Mouse (Mus musculus) hindbrain, embryonic 13.5 days (tissue): Measurements from ENCODE around the gene Ubxn2a. TPM values are rescaled to one million over a fixed set of nuclear protein-coding genes. Genes with fewer than 3 reads are reported as not detected.

Source experiments
- ATAC-seq: fragments of 200-750 bp; cut with Nextera tagmentation; 2 replicates; pipeline ENCODE4 v1.8.0; 2017; ENCODE audit warnings: moderate TSS enrichment; ENCODE audit not compliant: low FRiP score
- H3K27ac ChIP-seq: fragments of 300-500 bp; sonication (generic); 2 replicates; pipeline ENCODE4 v1.5.1; 2015; ENCODE audit warnings: inconsistent platforms, mild to moderate bottlenecking, moderate library complexity
- H3K27me3 ChIP-seq: fragments of 300-500 bp; sonication (generic); 2 replicates; pipeline ENCODE4 v1.6.1; 2015; ENCODE audit warnings: mild to moderate bottlenecking, inconsistent platforms
- H3K36me3 ChIP-seq: fragments of 300-500 bp; sonication (generic); 2 replicates; pipeline ENCODE4 v1.6.1; 2015; ENCODE audit warnings: mild to moderate bottlenecking, inconsistent platforms
- H3K4me1 ChIP-seq: fragments of 300-500 bp; sonication (generic); replicated peaks from 2 replicates; pipeline ENCODE4 v1.6.1; 2015; ENCODE audit warnings: inconsistent platforms
- H3K4me2 ChIP-seq: fragments of 300-500 bp; sonication (generic); 2 replicates; pipeline ENCODE4 v1.6.1; 2015; ENCODE audit warnings: inconsistent platforms, mild to moderate bottlenecking, moderate library complexity
- H3K4me3 ChIP-seq: fragments of 300-500 bp; sonication (generic); 2 replicates; pipeline ENCODE4 v1.5.1; 2015; ENCODE audit warnings: mild to moderate bottlenecking, inconsistent platforms
- H3K9ac ChIP-seq: fragments of 300-500 bp; sonication (generic); 2 replicates; pipeline ENCODE4 v1.6.1; 2015; ENCODE audit warnings: mild to moderate bottlenecking, inconsistent platforms
- H3K9me3 ChIP-seq: fragments of 300-500 bp; sonication (generic); 2 replicates; pipeline ENCODE4 v1.6.1; 2016; ENCODE audit warnings: inconsistent platforms
- WGBS: fragments of 180-500 bp; shearing (Covaris S2); methylation state at CpG from one replicate; pipeline ENCODE4 v1.1.7; 2015; 5-methylcytosine and 5-hydroxymethylcytosine counted together
- polyA plus RNA-seq: library from polyadenylated mRNA; unstranded; fragments of >200 nt; fragmentation: Nextera tagmentation; extraction: Ambion mirVana; gene quantifications from 2 replicates; pipeline ENCODE4 v1.2.1, GENCODE M21; 2015

Gene Ubxn2a
- polyA plus RNA-seq, 1 experiment from 2014 or later, result 42.7 TPM

- peak overlapping the region; percentile 59 for H3K4me3 ChIP-seq
- no peaks in the 10 kb centered on the region for H3K36me3 ChIP-seq
- peaks cover 24% of the 10 kb centered on the region for H3K4me1 ChIP-seq
- no peak overlapping the region for H3K27ac ChIP-seq
- H3K4me2 ChIP-seq, result peak overlapping the region; percentile 72
- ATAC-seq, result peak; percentile 31; the same call in 1 of the 2 replicates
- under 1% methylated on average over 12 of the region's 12 CpGs for WGBS
- H3K9ac ChIP-seq, result peak overlapping the region; percentile 70
- H3K27me3 ChIP-seq, result peaks cover 18% of the 10 kb centered on the region
- H3K9me3 ChIP-seq, result no peaks in the 10 kb centered on the region
These were observed 63.8 kb downstream of the Ubxn2a start for GRCm38 (mm10) chr12:4843741-4844140.

DNA sequence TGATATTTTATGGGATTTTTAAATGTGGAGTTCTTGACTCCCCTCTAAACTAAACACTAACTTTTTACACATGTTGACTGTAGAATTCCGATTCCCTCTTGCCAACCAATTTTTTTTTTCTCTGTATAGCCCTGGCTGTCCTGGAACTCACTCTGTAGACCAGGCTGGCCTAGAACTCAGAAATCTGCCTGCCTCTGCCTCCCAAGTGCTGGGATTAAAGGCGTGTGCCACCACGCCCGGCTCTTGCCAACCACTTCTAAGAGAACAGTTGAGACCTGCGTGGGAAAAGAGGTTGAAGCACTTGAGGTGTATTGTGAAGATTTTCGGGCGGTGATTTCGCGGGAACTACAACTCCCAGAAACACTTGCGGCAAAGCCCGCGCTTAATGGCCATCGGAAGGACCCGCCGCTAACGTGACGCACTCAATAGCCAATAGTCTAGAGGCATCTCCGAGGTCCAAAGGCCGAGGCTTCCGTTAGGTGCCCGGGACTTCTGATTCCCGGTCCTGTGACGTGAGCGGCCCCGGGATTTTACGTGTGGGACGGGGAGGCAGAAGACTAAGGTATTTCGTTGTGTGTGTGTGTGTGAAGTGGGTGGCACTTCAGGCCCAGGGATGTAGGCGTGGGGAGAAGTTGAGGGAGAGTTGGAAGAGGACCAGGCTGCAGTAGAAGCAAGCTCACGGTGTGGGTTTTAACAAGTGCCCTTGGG, 64.5 kb downstream of the Ubxn2a start, which contains the start of gene Wdcp:
TSS of gene Wdcp (plus strand) at position 414 of the 708 bp plus-strand sequence.
- H3K27ac ChIP-seq, result peak within 1 kb of the TSS; percentile 19; the same call in 1 of the 2 replicates
- peak within 1 kb of the TSS; percentile 70 for H3K9ac ChIP-seq
- H3K9me3 ChIP-seq, result no peaks in the 10 kb centered on the region
- peak; percentile 90 for ATAC-seq
- under 1% methylated on average over 30 of the region's 30 CpGs for WGBS
- H3K27me3 ChIP-seq, result peaks cover 18% of the 10 kb centered on the region
- H3K4me3 ChIP-seq, result peak within 1 kb of the TSS; percentile 59
- no peaks in the 10 kb centered on the region for H3K36me3 ChIP-seq
- peaks cover 24% of the 10 kb centered on the region for H3K4me1 ChIP-seq
- H3K4me2 ChIP-seq, result peak within 1 kb of the TSS; percentile 86

- Histone ChIP-seq H3K27ac (no peak overlapping the region), H3K27me3 (peaks cover 18% of the 10 kb centered on the region), H3K4me2 (no peak overlapping the region), H3K4me1 (peaks cover 24% of the 10 kb centered on the region), H3K9ac (no peak overlapping the region), H3K9me3 (no peaks in the 10 kb centered on the region), H3K36me3 (no peaks in the 10 kb centered on the region), H3K4me3 (no peak overlapping the region)
- 0 out of 2 replicates have a peak, but pooled peaks have one; percentile 30 for ATAC-seq
- WGBS, result 87% methylated on average over 8 of the region's 8 CpGs
These were observed 65.0 kb downstream of the Ubxn2a start for GRCm38 (mm10) chr12:4842456-4842855.

DNA sequence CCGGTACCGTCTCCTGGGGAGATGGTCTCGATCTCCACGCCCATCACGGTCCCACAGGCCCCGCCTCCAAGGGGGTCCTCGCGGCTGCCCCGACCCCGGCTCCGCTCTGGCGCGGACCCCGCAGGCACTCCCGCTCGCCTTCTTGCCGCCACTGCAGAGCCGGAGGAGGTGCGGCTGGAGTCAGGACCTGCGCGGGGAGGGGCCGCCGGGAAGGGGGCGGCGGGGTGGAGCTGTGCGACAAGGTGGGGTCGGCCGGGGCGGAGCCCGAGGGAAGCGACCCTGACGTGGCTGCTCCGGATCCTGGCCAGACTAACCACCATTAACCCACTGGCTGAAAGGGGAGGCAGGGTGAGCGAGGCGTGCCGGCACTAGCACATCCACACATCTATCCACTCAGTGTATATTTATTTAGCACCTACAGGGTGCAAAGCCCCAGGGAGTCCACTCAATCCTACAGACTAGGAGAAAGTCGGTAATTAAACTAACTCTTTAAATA, 66.1 kb downstream of the Ubxn2a start, which contains the start of gene Fkbp1b:
TSS of gene Fkbp1b (minus strand) at position 200 of the 496 bp plus-strand sequence.
- Histone ChIP-seq H3K4me3 (peak within 1 kb of the TSS; percentile 78), H3K4me2 (peak within 1 kb of the TSS; percentile 86), H3K36me3 (no peaks in the 10 kb centered on the region), H3K9me3 (no peaks in the 10 kb centered on the region), H3K27ac (0 out of 2 replicates have a peak within 1 kb of the TSS, but pooled peaks have one; percentile 12), H3K9ac (peak within 1 kb of the TSS; percentile 81), H3K4me1 (peaks cover 24% of the 10 kb centered on the region), H3K27me3 (peaks cover 18% of the 10 kb centered on the region)
- ATAC-seq, result peak; percentile 65
- 1% methylated on average over 32 of the region's 37 CpGs for WGBS

GRCm38 (mm10) chr12:4840741-4841140, 66.8 kb downstream of the Ubxn2a start:
- Histone ChIP-seq H3K27me3 (peaks cover 18% of the 10 kb centered on the region), H3K27ac (no peak overlapping the region), H3K4me3 (peak overlapping the region; percentile 78), H3K36me3 (no peaks in the 10 kb centered on the region), H3K9ac (peak overlapping the region; percentile 81), H3K9me3 (no peaks in the 10 kb centered on the region), H3K4me2 (peak overlapping the region; percentile 86), H3K4me1 (peaks cover 24% of the 10 kb centered on the region)
- no peak for ATAC-seq
- WGBS, result 3% methylated on average over 11 of the region's 11 CpGs

GRCm38 (mm10) chr12:4840010-4840409, 67.5 kb downstream of the Ubxn2a start:
- 66% methylated on average over 6 of the region's 6 CpGs for WGBS
- no peaks in the 10 kb centered on the region for H3K36me3 ChIP-seq
- no peak for ATAC-seq
- no peak overlapping the region for H3K27ac ChIP-seq
- H3K4me2 ChIP-seq, result peak overlapping the region; percentile 86; the same call in 1 of the 2 replicates
- H3K9me3 ChIP-seq, result no peaks in the 10 kb centered on the region
- no peak overlapping the region for H3K9ac ChIP-seq
- peaks cover 18% of the 10 kb centered on the region for H3K27me3 ChIP-seq
- H3K4me1 ChIP-seq, result peaks cover 24% of the 10 kb centered on the region
- H3K4me3 ChIP-seq, result peak overlapping the region; percentile 78

GRCm38 (mm10) chr12:4836959-4837358, 70.5 kb downstream of the Ubxn2a start:
- no peak overlapping the region for H3K9ac ChIP-seq
- H3K27ac ChIP-seq, result no peak overlapping the region
- peaks cover 13% of the 10 kb centered on the region for H3K36me3 ChIP-seq
- WGBS, result 60% methylated on average over 4 of the region's 4 CpGs
- peaks cover 15% of the 10 kb centered on the region for H3K27me3 ChIP-seq
- ATAC-seq, result no peak
- H3K9me3 ChIP-seq, result no peaks in the 10 kb centered on the region
- H3K4me3 ChIP-seq, result no peak overlapping the region
- peaks cover 13% of the 10 kb centered on the region for H3K4me1 ChIP-seq
- no peak overlapping the region for H3K4me2 ChIP-seq

Other genes starting within 250 kb of the Ubxn2a start
- 0.75 and 1.1 TPM in 2 replicates for gene Fam228a, start 169.3 kb downstream of the Ubxn2a start, polyA plus RNA-seq
- gene Pfn4, start 138.7 kb downstream of the Ubxn2a start, polyA plus RNA-seq, result 12.0 and 12.1 TPM in 2 replicates
- 3.4 and 5.2 TPM in 2 replicates for gene Fam228b, start 138.4 kb downstream of the Ubxn2a start, polyA plus RNA-seq
- 273 and 274 TPM in 2 replicates for gene Sf3b6, start 90.2 kb downstream of the Ubxn2a start, polyA plus RNA-seq
- gene Fkbp1b, start 66.1 kb downstream of the Ubxn2a start, polyA plus RNA-seq, result 38.3 and 38.8 TPM in 2 replicates
- 15.5 and 16.8 TPM in 2 replicates for gene Wdcp, start 64.4 kb downstream of the Ubxn2a start, polyA plus RNA-seq
- gene Mfsd2b, start 33.3 kb downstream of the Ubxn2a start, polyA plus RNA-seq, result 2.6 and 2.8 TPM in 2 replicates
- gene Atad2b, start 9.6 kb upstream of the Ubxn2a start, polyA plus RNA-seq, result 13.9 and 14.8 TPM in 2 replicates